Mouse (Mus musculus): ENCODE results near the gene Stx1a.

DNA sequence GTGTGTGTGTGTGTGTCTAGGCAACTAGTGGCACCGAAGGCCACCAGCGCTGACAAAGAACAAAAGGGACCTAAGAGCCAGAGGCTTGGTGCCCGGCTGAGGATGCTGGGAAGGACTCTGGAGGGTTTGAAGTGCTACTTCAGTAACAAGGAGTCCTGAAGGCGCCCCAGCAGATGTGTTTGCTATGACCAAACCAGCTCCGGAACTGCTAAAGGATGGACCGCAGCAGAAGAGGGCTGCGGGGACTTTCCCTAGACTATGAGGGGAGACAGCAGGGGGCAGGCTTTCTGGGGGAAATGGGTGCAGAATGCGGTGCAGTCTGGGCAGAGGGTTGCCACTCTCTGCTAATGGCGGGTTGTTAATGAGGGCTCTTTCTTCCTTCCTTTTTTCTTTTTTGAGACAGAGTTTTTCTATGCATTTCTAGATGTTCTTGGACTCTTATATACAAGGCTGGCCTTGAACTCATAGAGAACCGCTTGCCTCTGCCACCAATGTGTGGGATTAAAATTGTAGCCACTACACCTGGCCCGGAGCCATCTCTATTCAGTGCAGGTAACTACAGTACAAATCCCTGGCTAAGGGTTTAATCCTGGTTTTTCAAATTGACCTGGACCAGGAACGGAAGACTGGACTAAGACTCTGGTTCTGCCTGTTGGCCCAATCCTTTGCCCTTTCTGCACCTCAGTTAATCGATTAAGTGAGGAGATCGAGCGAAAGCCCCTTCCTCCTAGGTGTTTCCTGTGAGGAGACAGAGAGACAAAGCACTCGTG lies 15.3 kb upstream of the Stx1a start:
- TF ChIP-seq CTCF (IDR thresholded peaks at IDR 0.05; ENCODE audit: extremely low read depth, insufficient read length, insufficient replicate concordance, low read depth, low read length) (no peak), POLR2A (IDR thresholded peaks at IDR 0.05; ENCODE audit: low read depth, low read length) (no peak)
